Mouse (Mus musculus): ENCODE results near the gene Ptpn14.

GRCm38 (mm10) chr1:189852456-189852855 lies 124.4 kb downstream of the Ptpn14 start:
- TF ChIP-seq CTCF (IDR thresholded peaks at IDR 0.05; ENCODE audit: extremely low read depth, insufficient read depth, insufficient read length, insufficient replicate concordance) (no peak), POLR2A (IDR thresholded peaks at IDR 0.05; ENCODE audit: low read depth, low read length) (no peak)

Data from spleen, adult 2 months (tissue).